Mouse (Mus musculus): ENCODE measurements at regions not wholly inside any gene's neighbourhood (a gene's known extent, or its start where the extent isn't known, plus 50 kb on each side); places are given as distances from the start of the nearest gene placed in this dataset.

DNA sequence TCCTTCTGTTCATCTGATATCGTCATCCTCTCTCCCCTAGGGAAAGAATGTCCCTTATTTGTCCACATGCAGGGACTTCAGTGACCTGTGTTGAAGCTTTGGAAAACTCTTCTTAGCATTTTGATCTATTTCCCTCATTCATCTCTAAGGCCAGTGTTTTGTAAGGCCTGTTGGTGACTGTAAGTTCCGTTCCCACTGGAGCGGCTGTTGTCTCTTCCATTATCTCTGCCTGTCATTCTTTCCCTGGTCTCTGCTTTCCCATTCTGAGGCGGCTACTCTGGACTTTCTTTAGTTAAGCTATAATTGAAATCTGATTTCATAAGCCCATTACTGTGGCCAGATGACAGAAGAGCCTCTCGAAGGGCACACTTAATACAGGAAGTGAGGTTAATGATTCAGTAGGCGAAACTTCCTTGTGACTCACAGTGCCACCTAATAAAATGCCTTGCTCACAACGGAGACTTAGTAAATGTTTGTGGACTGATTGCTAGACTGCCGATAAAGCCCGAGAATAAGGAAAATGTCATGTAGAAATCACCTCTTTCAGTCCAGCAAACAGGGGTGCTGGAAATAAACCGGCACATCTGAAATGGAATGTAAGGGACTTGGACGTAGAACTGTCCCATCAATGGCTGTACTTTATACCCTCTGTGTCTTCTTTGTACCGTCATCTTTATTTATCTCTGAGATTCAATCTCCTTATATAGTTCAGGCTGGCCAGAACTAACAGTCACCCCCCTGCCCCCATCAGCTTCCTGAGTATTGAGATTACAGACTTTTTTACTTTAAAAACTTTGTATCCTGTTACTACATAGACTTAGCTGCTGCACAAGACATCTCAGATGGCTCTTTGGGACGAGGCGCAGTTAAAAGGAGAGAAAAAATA lies 250.1 kb downstream of the Klf5 start:
- 50% methylated on average over 14 of the region's 14 CpGs for WGBS
- Histone ChIP-seq H3K36me3 (no peaks in the 10 kb centered on the region), H3K4me3 (no peak overlapping the region), H3K9ac (no peak overlapping the region), H3K4me1 (no peaks in the 10 kb centered on the region), H3K27me3 (no peaks in the 10 kb centered on the region), H3K27ac (no peak overlapping the region), H3K9me3 (no peaks in the 10 kb centered on the region), H3K4me2 (replicated peaks) (no peak overlapping the region)
- ATAC-seq (ENCODE audit: low FRiP score, low read depth): no peak

- H3K4me3 ChIP-seq: no peak overlapping the region
- no peak overlapping the region for H3K4me2 ChIP-seq (replicated peaks)
- H3K27ac ChIP-seq: no peak overlapping the region
- H3K36me3 ChIP-seq: no peaks in the 10 kb centered on the region
- ATAC-seq (ENCODE audit: low FRiP score, low read depth): no peak
- WGBS: 81% methylated on average over 9 of the region's 9 CpGs
- H3K4me1 ChIP-seq: no peaks in the 10 kb centered on the region
- no peaks in the 10 kb centered on the region for H3K27me3 ChIP-seq
- no peak overlapping the region for H3K9ac ChIP-seq
- no peaks in the 10 kb centered on the region for H3K9me3 ChIP-seq
Measured at GRCm38 (mm10) chr14:99564024-99564423, 265.5 kb downstream of the Klf5 start.

GRCm38 (mm10) chr14:99574146-99574545 lies 275.7 kb downstream of the Klf5 start:
- WGBS: 90% methylated on average over 2 of the region's 2 CpGs
- Histone ChIP-seq H3K27me3 (no peaks in the 10 kb centered on the region), H3K27ac (no peak overlapping the region), H3K36me3 (no peaks in the 10 kb centered on the region), H3K9me3 (no peaks in the 10 kb centered on the region), H3K4me2 (replicated peaks) (no peak overlapping the region), H3K9ac (no peak overlapping the region), H3K4me1 (peaks cover 12% of the 10 kb centered on the region), H3K4me3 (no peak overlapping the region)
- ATAC-seq (ENCODE audit: low FRiP score, low read depth): no peak

DNA sequence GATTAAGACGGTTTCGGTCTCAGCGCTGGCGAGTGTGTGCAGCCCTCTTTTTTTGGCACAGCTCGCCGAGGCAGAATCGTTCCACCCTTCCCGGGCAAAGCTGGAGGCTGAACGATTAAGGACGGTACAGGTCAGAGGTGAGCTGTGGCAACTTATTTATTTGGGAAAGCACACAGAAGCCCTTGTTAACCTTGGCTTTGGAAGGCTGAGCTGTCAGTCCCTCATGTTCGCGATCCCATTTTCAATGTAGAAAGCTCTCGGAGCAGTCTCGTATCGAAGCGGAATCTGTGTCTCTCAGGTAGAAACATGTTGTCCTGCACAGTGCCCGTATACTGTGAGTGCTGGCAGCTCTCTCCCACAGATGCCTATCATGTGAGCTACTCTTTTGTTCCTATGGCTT lies 280.2 kb downstream of the Klf5 start:
- ATAC-seq (ENCODE audit: low FRiP score, low read depth): no peak; the same call in 1 of the 2 replicates
- WGBS: 47% methylated on average over 17 of the region's 17 CpGs
- H3K9me3 ChIP-seq: no peaks in the 10 kb centered on the region
- peaks cover 27% of the 10 kb centered on the region for H3K4me1 ChIP-seq
- peak overlapping the region; percentile 25; the same call in 1 of the 2 replicates for H3K9ac ChIP-seq
- no peaks in the 10 kb centered on the region for H3K27me3 ChIP-seq
- H3K36me3 ChIP-seq: no peaks in the 10 kb centered on the region
- peak overlapping the region; percentile 52; the same call in 1 of the 2 replicates for H3K27ac ChIP-seq
- H3K4me3 ChIP-seq: peak overlapping the region; percentile 22; the same call in 1 of the 2 replicates
- H3K4me2 ChIP-seq (replicated peaks): peak overlapping the region; percentile 51

- Histone ChIP-seq H3K4me1 (peaks cover 27% of the 10 kb centered on the region), H3K27ac (no peak overlapping the region; the same call in 1 of the 2 replicates), H3K9ac (no peak overlapping the region), H3K36me3 (no peaks in the 10 kb centered on the region), H3K9me3 (no peaks in the 10 kb centered on the region), H3K27me3 (no peaks in the 10 kb centered on the region), H3K4me2 (replicated peaks) (peak overlapping the region; percentile 51), H3K4me3 (no peak overlapping the region)
- 23% methylated on average over 10 of the region's 10 CpGs for WGBS
- ATAC-seq (ENCODE audit: low FRiP score, low read depth): peak; percentile 26
Measured at GRCm38 (mm10) chr14:99579271-99579759, 280.8 kb downstream of the Klf5 start.

DNA sequence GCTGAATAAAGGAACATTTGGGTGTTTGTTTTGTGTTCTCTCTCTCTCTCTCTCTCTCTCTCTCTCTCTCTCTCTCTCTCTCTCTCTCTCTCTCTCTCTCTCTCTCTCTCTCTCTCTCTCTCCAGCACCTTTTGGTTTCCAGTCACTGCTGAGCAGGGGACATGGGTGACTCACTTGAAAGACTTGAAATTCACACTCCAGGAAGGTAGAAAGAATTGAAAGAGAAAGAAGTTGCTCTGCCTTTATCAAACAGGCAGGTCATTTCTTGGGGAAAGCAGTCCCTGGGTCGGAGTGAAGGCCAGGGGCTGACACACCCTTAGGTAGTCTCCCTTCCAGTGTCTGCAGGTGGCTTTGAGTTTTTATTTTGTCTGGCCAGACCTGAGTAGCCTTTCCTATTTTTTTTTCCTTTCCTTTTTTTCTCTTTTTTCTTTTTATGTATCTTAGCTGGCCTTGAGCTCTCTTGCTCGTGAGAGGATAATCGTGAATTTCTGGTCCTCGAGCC lies 281.3 kb downstream of the Klf5 start:
- 59% methylated on average over 4 of the region's 4 CpGs for WGBS
- Histone ChIP-seq H3K4me1 (peaks cover 27% of the 10 kb centered on the region), H3K36me3 (no peaks in the 10 kb centered on the region), H3K4me2 (replicated peaks) (peak overlapping the region; percentile 51), H3K4me3 (no peak overlapping the region), H3K27me3 (no peaks in the 10 kb centered on the region), H3K9ac (no peak overlapping the region), H3K9me3 (no peaks in the 10 kb centered on the region), H3K27ac (0 out of 2 replicates have a peak overlapping the region, but pooled peaks have one; percentile 33)
- no peak for ATAC-seq (ENCODE audit: low FRiP score, low read depth)

- Histone ChIP-seq H3K9ac (no peak overlapping the region), H3K4me2 (replicated peaks) (no peak overlapping the region), H3K4me3 (no peak overlapping the region), H3K4me1 (peaks cover 15% of the 10 kb centered on the region; the same call in 1 of the 2 replicates), H3K36me3 (no peaks in the 10 kb centered on the region), H3K27ac (no peak overlapping the region), H3K9me3 (no peaks in the 10 kb centered on the region), H3K27me3 (no peaks in the 10 kb centered on the region)
- no peak for ATAC-seq (ENCODE audit: low FRiP score, low read depth)
- 56% methylated on average over 7 of the region's 7 CpGs for WGBS
Measured at GRCm38 (mm10) chr14:99584144-99584543, 285.7 kb downstream of the Klf5 start.

GRCm38 (mm10) chr14:99586029-99586428 lies 287.5 kb downstream of the Klf5 start:
- Histone ChIP-seq H3K4me3 (no peak overlapping the region), H3K9me3 (no peaks in the 10 kb centered on the region), H3K27ac (no peak overlapping the region), H3K9ac (no peak overlapping the region), H3K27me3 (no peaks in the 10 kb centered on the region), H3K4me2 (replicated peaks) (no peak overlapping the region), H3K36me3 (no peaks in the 10 kb centered on the region), H3K4me1 (peaks cover 4% of the 10 kb centered on the region; the same call in 1 of the 2 replicates)
- 89% methylated on average over 7 of the region's 7 CpGs for WGBS
- no peak for ATAC-seq (ENCODE audit: low FRiP score, low read depth)

GRCm38 (mm10) chr14:99590854-99591470 lies 292.5 kb downstream of the Klf5 start:
- H3K4me1 ChIP-seq: peaks cover 5% of the 10 kb centered on the region; the same call in 1 of the 2 replicates
- H3K9me3 ChIP-seq: no peaks in the 10 kb centered on the region
- no peak overlapping the region for H3K4me2 ChIP-seq (replicated peaks)
- H3K27ac ChIP-seq: 0 out of 2 replicates have a peak overlapping the region, but pooled peaks have one; percentile 2
- H3K27me3 ChIP-seq: no peaks in the 10 kb centered on the region
- H3K9ac ChIP-seq: no peak overlapping the region
- no peak overlapping the region for H3K4me3 ChIP-seq
- no peak for ATAC-seq (ENCODE audit: low FRiP score, low read depth)
- WGBS: 31% methylated on average over 13 of the region's 13 CpGs
- no peaks in the 10 kb centered on the region for H3K36me3 ChIP-seq

- no peak for ATAC-seq (ENCODE audit: low FRiP score, low read depth)
- WGBS: 81% methylated on average over 9 of the region's 9 CpGs
- H3K4me3 ChIP-seq: no peak overlapping the region
- H3K4me2 ChIP-seq (replicated peaks): no peak overlapping the region
- no peak overlapping the region for H3K9ac ChIP-seq
- no peak overlapping the region for H3K27ac ChIP-seq
- H3K36me3 ChIP-seq: no peaks in the 10 kb centered on the region
- no peaks in the 10 kb centered on the region for H3K27me3 ChIP-seq
- H3K9me3 ChIP-seq: no peaks in the 10 kb centered on the region
- H3K4me1 ChIP-seq: peaks cover 5% of the 10 kb centered on the region; the same call in 1 of the 2 replicates
Measured at GRCm38 (mm10) chr14:99592922-99593321, 294.4 kb downstream of the Klf5 start.

DNA sequence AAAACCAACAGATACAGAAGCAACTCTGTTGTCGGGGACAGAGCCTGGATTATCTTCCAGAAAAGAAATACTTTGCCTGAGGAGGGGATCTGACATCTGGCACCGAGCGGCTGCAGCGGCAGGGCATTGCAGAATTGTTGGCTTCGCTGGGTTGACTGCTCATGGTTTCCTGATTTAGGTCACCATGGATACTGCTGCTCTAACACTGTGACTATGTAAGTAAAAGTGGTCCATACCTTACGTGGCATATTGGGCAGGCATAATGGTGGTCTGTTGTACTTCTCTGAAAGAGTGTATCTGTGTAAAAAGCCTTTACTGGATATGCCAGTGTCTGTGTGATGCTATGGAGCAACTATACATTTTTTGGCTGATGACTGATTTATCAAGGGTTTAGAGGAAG lies 295.4 kb downstream of the Klf5 start:
- Histone ChIP-seq H3K27ac (no peak overlapping the region), H3K36me3 (no peaks in the 10 kb centered on the region), H3K4me3 (no peak overlapping the region), H3K9ac (no peak overlapping the region), H3K9me3 (no peaks in the 10 kb centered on the region), H3K27me3 (no peaks in the 10 kb centered on the region), H3K4me1 (peaks cover 5% of the 10 kb centered on the region; the same call in 1 of the 2 replicates), H3K4me2 (replicated peaks) (no peak overlapping the region)
- no peak for ATAC-seq (ENCODE audit: low FRiP score, low read depth)
- 72% methylated on average over 6 of the region's 6 CpGs for WGBS

- 87% methylated on average over 5 of the region's 5 CpGs for WGBS
- Histone ChIP-seq H3K27ac (no peak overlapping the region), H3K4me1 (peaks cover 11% of the 10 kb centered on the region), H3K36me3 (no peaks in the 10 kb centered on the region), H3K27me3 (no peaks in the 10 kb centered on the region), H3K4me2 (replicated peaks) (no peak overlapping the region), H3K4me3 (no peak overlapping the region), H3K9me3 (no peaks in the 10 kb centered on the region), H3K9ac (no peak overlapping the region)
- ATAC-seq (ENCODE audit: low FRiP score, low read depth): no peak
Measured at GRCm38 (mm10) chr14:99601900-99602299, 303.4 kb downstream of the Klf5 start.
